Mouse (Mus musculus) induced T-regulatory cell, adult 2 months (primary cell): Measurements from ENCODE around the gene Ddx20.

Experiments
- DNase-seq: peaks from one replicate; pipeline ENCODE4 v3.0.0-alpha.2; 2012; ENCODE audit warnings: low read depth

Gene Ddx20

GRCm38 (mm10) chr3:105666996-105667523 lies 20.3 kb downstream of the Ddx20 start:
- no peak for DNase-seq

GRCm38 (mm10) chr3:105665105-105665765 lies 22.1 kb downstream of the Ddx20 start:
- no peak for DNase-seq

- no peak for DNase-seq
Measured at GRCm38 (mm10) chr3:105663043-105663442, 24.3 kb downstream of the Ddx20 start.

GRCm38 (mm10) chr3:105660530-105660929 lies 26.8 kb downstream of the Ddx20 start:
- no peak for DNase-seq

GRCm38 (mm10) chr3:105655031-105655585 lies 32.3 kb downstream of the Ddx20 start:
- DNase-seq: no peak

- DNase-seq: no peak
Measured at GRCm38 (mm10) chr3:105653544-105654380, 33.6 kb downstream of the Ddx20 start.

- DNase-seq: no peak
Measured at GRCm38 (mm10) chr3:105648889-105649567, 38.3 kb downstream of the Ddx20 start.

GRCm38 (mm10) chr3:105643566-105643965 lies 43.8 kb downstream of the Ddx20 start:
- DNase-seq: no peak

- no peak for DNase-seq
Measured at GRCm38 (mm10) chr3:105642186-105642585, 45.2 kb downstream of the Ddx20 start.

GRCm38 (mm10) chr3:105633021-105633420 lies 54.4 kb downstream of the Ddx20 start:
- DNase-seq: no peak

GRCm38 (mm10) chr3:105632296-105632695 lies 55.1 kb downstream of the Ddx20 start:
- DNase-seq: no peak
